Mouse (Mus musculus): ENCODE measurements at regions not wholly inside any gene's neighbourhood (a gene's known extent, or its start where the extent isn't known, plus 50 kb on each side); places are given as distances from the start of the nearest gene placed in this dataset.

DNA sequence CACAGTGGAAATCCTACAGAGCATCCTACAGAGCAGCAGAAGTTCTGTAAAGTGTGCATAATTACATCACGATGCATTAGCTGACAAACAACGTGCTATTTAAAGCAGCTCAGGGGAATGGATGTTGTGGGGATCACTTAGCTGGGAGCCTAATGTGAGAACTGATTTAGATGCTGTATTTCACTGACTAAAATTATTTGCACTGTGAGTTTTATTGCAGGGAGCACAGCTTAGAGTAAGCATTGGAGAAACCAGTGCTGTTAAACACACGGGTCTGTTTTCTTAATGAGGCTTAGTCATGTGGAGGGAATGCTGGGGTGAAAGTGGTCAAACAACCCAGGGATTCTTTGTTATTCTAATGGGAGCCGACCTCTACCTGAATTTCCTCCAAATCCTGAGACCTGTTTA is 197.1 kb upstream of the Adcy2 start:
- no peak for TF ChIP-seq CTCF (IDR thresholded peaks at IDR 0.05; ENCODE audit: control insufficient read depth, insufficient read depth, insufficient replicate concordance, low read depth, low read length)
- no peak for TF ChIP-seq POLR2A (IDR thresholded peaks at IDR 0.05; ENCODE audit: control insufficient read depth, low read depth, low read length)
